Mouse (Mus musculus): ENCODE data around the gene Apeh.

- TF ChIP-seq POLR2A (IDR thresholded peaks at IDR 0.05; ENCODE audit: borderline replicate concordance, control insufficient read depth, low read depth, low read length), result no peak
- TF ChIP-seq CTCF (IDR thresholded peaks at IDR 0.05; ENCODE audit: control insufficient read depth, insufficient read depth, low read length), result no peak
Measured at GRCm38 (mm10) chr9:108125731-108126130, 31.3 kb upstream of the Apeh start.
